Comparison of ENCODE assay signal across 10 mouse cellular contexts in genomic region chr8:87975466-87975809, GRCm38 (mm10). TPM values are rescaled to one million over a fixed set of nuclear protein-coding genes. Genes with fewer than 3 reads are reported as not detected.
DNase-seq lines count a peak whose midpoint lies in the region; ATAC-seq and TF ChIP-seq lines count a peak whose summit lies in the region.
"Had no signal": no experiment of that assay in that cellular context is flagged by ENCODE, and none has a peak within 500 bp of the region (broad histone marks: within the 10 kb centered on the region; RNA-seq: fewer than 3 reads in every experiment).

No protein-coding gene starts in this region.

- H3K4me2 ChIP-seq in intestine, embryonic 15.5 days (replicated peaks) = peak overlapping the region; percentile 63; the same call in 1 of the 2 replicates
- no peak overlapping the region for H3K4me2 ChIP-seq in intestine, postnatal 0 days (replicated peaks; ENCODE audit: low read depth)
- H3K4me2 ChIP-seq in limb, embryonic 11.5 days (ENCODE audit: low read depth, severe bottlenecking) = no peak overlapping the region

- peak; percentile 49 for DNase-seq in embryonic facial prominence, embryonic 10.5 days (ENCODE audit: low spot score)
- peak; percentile 59 for DNase-seq in limb, embryonic 11.5 days (ENCODE audit: low spot score)
- no peak for DNase-seq in adrenal gland, postnatal 4 days (ENCODE audit: low spot score in 2 of 2)
- DNase-seq in left cerebral cortex, adult 9 months (ENCODE audit: low spot score in 2 of 2) = no peak
- DNase-seq: adrenal gland, adult 8-10 months; cerebellum, adult 8-10 months had no signal

- H3K4me3 ChIP-seq in intestine, embryonic 15.5 days (replicated peaks) = no peak overlapping the region
- H3K4me3 ChIP-seq in intestine, postnatal 0 days (ENCODE audit: low read depth, low read length) = no peak overlapping the region
- H3K4me3 ChIP-seq in ES-Bruce4 (ENCODE audit: low read depth, low read length) = no peak overlapping the region
- peak overlapping the region; percentile 54 for H3K4me3 ChIP-seq in embryonic facial prominence, embryonic 10.5 days
- H3K4me3 ChIP-seq in limb, embryonic 11.5 days (ENCODE audit: low read depth, low read length) = no peak overlapping the region

- WGBS in intestine, embryonic 15.5 days = 54% methylated on average over 1 of the region's 1 CpGs
- WGBS in intestine, postnatal 0 days = 63% methylated on average over 1 of the region's 1 CpGs
- WGBS in embryonic facial prominence, embryonic 10.5 days = 0% methylated on average over 1 of the region's 1 CpGs
- WGBS in limb, embryonic 11.5 days = 21% methylated on average over 1 of the region's 1 CpGs

- H3K27me3 ChIP-seq in intestine, embryonic 15.5 days (replicated peaks) = peaks cover 5% of the 10 kb centered on the region; the same call in 1 of the 2 replicates
- 0 out of 2 replicates have a peak, but pooled peaks cover 5% of the 10 kb centered on the region for H3K27me3 ChIP-seq in intestine, postnatal 0 days (replicated peaks; ENCODE audit: control insufficient read depth, insufficient read depth, low read length)
- no peaks in the 10 kb centered on the region for H3K27me3 ChIP-seq in ES-Bruce4 (ENCODE audit: control insufficient read depth, insufficient read depth, low read length, poor library complexity, severe bottlenecking)
- peaks cover 20% of the 10 kb centered on the region for H3K27me3 ChIP-seq in embryonic facial prominence, embryonic 10.5 days (replicated peaks; ENCODE audit: low read depth, poor library complexity, severe bottlenecking)
- no peaks in the 10 kb centered on the region for H3K27me3 ChIP-seq in limb, embryonic 11.5 days (ENCODE audit: control insufficient read depth, insufficient read depth, low read length)

- no peak for TF ChIP-seq EP300 in ES-Bruce4 (IDR thresholded peaks at IDR 0.05; ENCODE audit: insufficient read depth, low read depth, low read length)

- no peak overlapping the region for H3K27ac ChIP-seq in intestine, embryonic 15.5 days
- H3K27ac ChIP-seq in intestine, postnatal 0 days (ENCODE audit: low read depth, low read length) = no peak overlapping the region
- H3K27ac ChIP-seq in ES-Bruce4 (ENCODE audit: insufficient read depth, low read length) = peak overlapping the region; percentile 97
- peak overlapping the region; percentile 86 for H3K27ac ChIP-seq in embryonic facial prominence, embryonic 10.5 days (replicated peaks)
- peak overlapping the region; percentile 38; the same call in 1 of the 2 replicates for H3K27ac ChIP-seq in limb, embryonic 11.5 days (replicated peaks; ENCODE audit: low read depth, low read length)

- H3K36me3 ChIP-seq in intestine, embryonic 15.5 days = no peaks in the 10 kb centered on the region
- H3K36me3 ChIP-seq in intestine, postnatal 0 days (ENCODE audit: control insufficient read depth, insufficient read depth) = no peaks in the 10 kb centered on the region
- H3K36me3 ChIP-seq in ES-Bruce4 (ENCODE audit: control insufficient read depth, insufficient read depth, low read length, poor library complexity, severe bottlenecking) = no peaks in the 10 kb centered on the region
- H3K36me3 ChIP-seq in embryonic facial prominence, embryonic 10.5 days (replicated peaks) = no peaks in the 10 kb centered on the region
- H3K36me3 ChIP-seq in limb, embryonic 11.5 days (ENCODE audit: control insufficient read depth, insufficient read depth, low read length) = no peaks in the 10 kb centered on the region

- no peak for ATAC-seq in intestine, embryonic 15.5 days
- ATAC-seq in intestine, postnatal 0 days = no peak
- ATAC-seq in limb, embryonic 11.5 days (ENCODE audit: insufficient number of reproducible peaks, low FRiP score, low TSS enrichment, low read depth) = 0 out of 2 replicates have a peak, but pooled peaks have one; percentile 16

- H3K4me1 ChIP-seq in intestine, embryonic 15.5 days (replicated peaks) = peaks cover 16% of the 10 kb centered on the region
- 0 out of 2 replicates have a peak, but pooled peaks cover 3% of the 10 kb centered on the region for H3K4me1 ChIP-seq in intestine, postnatal 0 days (replicated peaks; ENCODE audit: control insufficient read depth, insufficient read depth, low read length)
- no peaks in the 10 kb centered on the region for H3K4me1 ChIP-seq in ES-Bruce4 (ENCODE audit: control insufficient read depth, insufficient read depth, low read length)
- H3K4me1 ChIP-seq in embryonic facial prominence, embryonic 10.5 days = peaks cover 33% of the 10 kb centered on the region
- peaks cover 17% of the 10 kb centered on the region for H3K4me1 ChIP-seq in limb, embryonic 11.5 days (ENCODE audit: control insufficient read depth, insufficient read depth, low read length)

- no peak for TF ChIP-seq CTCF in intestine, postnatal 0 days (IDR thresholded peaks at IDR 0.05; ENCODE audit: low read depth)
- TF ChIP-seq CTCF in ES-Bruce4 (IDR thresholded peaks at IDR 0.05; ENCODE audit: low read depth, low read length) = no peak

- TF ChIP-seq POLR2A in ES-Bruce4 (IDR thresholded peaks at IDR 0.05; ENCODE audit: insufficient read depth, low read length) = no peak

- H3K9ac ChIP-seq in intestine, embryonic 15.5 days = no peak overlapping the region
- H3K9ac ChIP-seq in intestine, postnatal 0 days (ENCODE audit: low read depth, low read length) = no peak overlapping the region
- H3K9ac ChIP-seq in ES-Bruce4 (ENCODE audit: low read depth, poor library complexity, severe bottlenecking) = peak overlapping the region; percentile 55
- H3K9ac ChIP-seq in limb, embryonic 11.5 days (ENCODE audit: low read length) = no peak overlapping the region

- H3K9me3 ChIP-seq in intestine, embryonic 15.5 days = no peaks in the 10 kb centered on the region
- no peaks in the 10 kb centered on the region for H3K9me3 ChIP-seq in intestine, postnatal 0 days (ENCODE audit: control insufficient read depth)
- H3K9me3 ChIP-seq in ES-Bruce4 (replicated peaks; ENCODE audit: control insufficient read depth, insufficient read depth, low read length, poor library complexity, severe bottlenecking) = no peaks in the 10 kb centered on the region
- no peaks in the 10 kb centered on the region for H3K9me3 ChIP-seq in embryonic facial prominence, embryonic 10.5 days
- no peaks in the 10 kb centered on the region for H3K9me3 ChIP-seq in limb, embryonic 11.5 days (ENCODE audit: control insufficient read depth, low read length)

RNA-seq across cellular contexts. Expression of gene Zfp423, which starts 16.0 kb away (rescaled TPM):
- polyA plus RNA-seq in intestine, embryonic 15.5 days (2015; fragmentation: Nextera tagmentation; extraction: Ambion mirVana) = 5.0 and 5.5 TPM in 2 replicates
- 1.6 and 1.8 TPM in 2 replicates for polyA plus RNA-seq in intestine, postnatal 0 days (2015; fragmentation: Nextera tagmentation; extraction: Ambion mirVana)
- polyA plus RNA-seq in ES-Bruce4 (2011; ENCODE audit: insufficient read depth, insufficient read length, low read depth, missing spikeins) = 11.3 and 14.4 TPM in 2 replicates
- 22.0 and 23.4 TPM in 2 replicates for polyA plus RNA-seq in embryonic facial prominence, embryonic 10.5 days (2016; fragmentation: Nextera tagmentation; extraction: Ambion mirVana)
- 39.2 and 41.1 TPM in 2 replicates for polyA plus RNA-seq in limb, embryonic 11.5 days (2014; fragmentation: Nextera tagmentation; extraction: Ambion mirVana)
- 10 to 100 TPM; 39.4 to 41.8 TPM for total RNA-seq in adrenal gland, postnatal 4 days (2021)
- total RNA-seq: megakaryocyte-erythroid progenitor cell, adult 5-6 weeks had no signal

Comparison
In these comparisons a context has a peak if more than half of its experiments do, and no peak if none do; other contexts are left out.
1. H3K27ac ChIP-seq: peak in ES-Bruce4 (single experiment), embryonic facial prominence, embryonic 10.5 days (single experiment) and limb, embryonic 11.5 days (single experiment); none in intestine, embryonic 15.5 days (single experiment) and intestine, postnatal 0 days (single experiment).
2. DNase-seq: peak in embryonic facial prominence, embryonic 10.5 days (single experiment) and limb, embryonic 11.5 days (single experiment); none in adrenal gland, postnatal 4 days (0 of 2) and left cerebral cortex, adult 9 months (0 of 2).